Mouse (Mus musculus): Measurements from ENCODE around the gene Cfap52. TPM values are rescaled to one million over a fixed set of nuclear protein-coding genes. Genes with fewer than 3 reads are reported as not detected.
A peak's percentile ranks its signal among the peaks of the same experiment; 100 is the strongest.

Gene Cfap52
- 0.27 and 0.44 TPM in 2 replicates for polyA plus RNA-seq (2012; rRNA removed)

- DNase-seq (ENCODE audit: low spot score), result peak; percentile 64
Observed at GRCm38 (mm10) chr11:67965242-67965883, at the start of gene Cfap52. Cfap52 (minus strand) TSS chr11:67965651.

DNA sequence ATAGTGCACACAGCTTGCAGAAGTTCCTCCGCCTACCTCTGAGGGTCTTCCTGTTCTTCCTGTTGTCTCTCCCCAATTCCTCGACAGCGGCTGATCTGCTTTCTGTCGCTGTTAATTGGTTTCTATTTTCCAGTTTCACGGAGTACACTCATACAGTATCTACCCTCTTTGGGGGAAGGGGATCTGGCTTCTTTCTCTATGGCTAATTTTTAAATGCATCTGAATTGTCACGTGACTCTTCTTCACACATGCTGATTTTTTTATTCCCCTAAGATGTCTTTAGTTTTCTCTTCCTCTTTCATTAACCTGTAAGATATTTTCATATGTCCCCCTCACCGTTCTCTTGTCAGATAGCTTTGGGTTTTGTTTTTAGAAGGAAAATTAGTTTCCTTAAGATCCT lies 46.8 kb upstream of the Cfap52 start:
- DNase-seq (ENCODE audit: low spot score), result no peak

GRCm38 (mm10) chr11:68009377-68009776 lies 43.9 kb upstream of the Cfap52 start:
- no peak for DNase-seq (ENCODE audit: low spot score)

DNA sequence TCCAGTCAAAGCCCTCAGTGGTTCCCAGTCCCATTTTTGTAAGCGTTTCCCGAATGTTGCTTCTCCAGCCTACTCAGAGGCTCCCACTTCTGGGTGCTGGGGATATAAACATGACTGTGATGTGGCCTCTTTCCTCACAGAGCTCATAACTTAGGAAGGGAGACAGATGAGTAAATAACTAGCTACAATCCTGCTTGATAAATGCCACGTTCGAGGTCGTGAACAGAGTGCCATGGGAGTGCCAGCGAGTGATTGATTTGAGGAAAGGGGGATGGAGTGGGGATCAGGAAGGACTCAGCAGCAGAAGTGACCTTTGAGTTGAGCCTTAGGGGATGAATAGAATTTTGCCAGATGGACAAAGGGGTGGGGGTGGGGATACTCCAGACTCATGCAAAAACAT lies 42.2 kb upstream of the Cfap52 start:
- DNase-seq (ENCODE audit: low spot score), result no peak

DNA sequence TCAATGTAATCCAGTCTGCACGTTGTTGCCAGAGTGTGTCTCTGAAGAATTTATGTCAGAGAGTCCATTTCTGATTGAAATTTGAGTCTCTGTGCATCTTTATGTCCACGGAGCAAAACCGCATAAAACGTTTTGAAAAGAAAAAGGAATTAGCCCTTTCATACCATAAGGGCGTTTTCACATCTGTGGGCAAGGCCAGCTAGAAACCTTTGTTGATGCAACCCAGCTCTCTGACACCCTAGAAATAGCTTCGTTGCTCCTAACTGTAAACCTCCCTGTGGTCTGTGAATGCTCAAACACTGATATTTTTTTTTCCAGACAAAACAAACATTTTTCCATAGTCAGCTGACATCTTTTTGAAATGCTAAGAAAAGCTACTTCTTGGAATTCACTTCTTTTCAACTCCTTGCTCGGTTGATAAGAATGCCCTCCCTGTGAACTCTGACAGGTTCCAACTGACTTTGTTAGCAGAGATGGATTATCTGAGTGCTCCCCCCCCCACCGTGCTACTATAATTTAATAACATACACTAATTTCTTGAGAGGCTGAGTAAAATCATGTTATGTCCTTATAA lies 40.9 kb upstream of the Cfap52 start:
- no peak for DNase-seq (ENCODE audit: low spot score)

DNA sequence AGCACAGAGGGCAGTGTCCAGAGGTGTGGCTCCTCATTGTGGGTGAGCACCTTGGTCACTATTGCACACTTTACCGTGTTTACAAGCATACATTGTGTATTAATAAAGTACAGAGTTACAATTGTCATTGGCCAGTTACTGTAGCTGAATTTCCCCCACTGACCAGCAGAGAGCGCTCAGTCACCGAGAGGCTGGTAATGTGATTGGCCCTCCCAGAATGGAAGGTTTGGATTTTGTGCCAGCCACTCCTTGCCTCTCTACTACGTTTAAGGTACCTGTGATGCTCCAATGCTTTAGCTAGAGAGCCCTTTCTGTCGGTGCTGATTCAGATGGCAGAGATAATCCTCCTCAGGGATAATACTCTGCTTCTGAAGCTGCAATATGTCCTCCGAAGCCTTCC lies 38.7 kb upstream of the Cfap52 start:
- peak; percentile 42 for DNase-seq (ENCODE audit: low spot score)

DNA sequence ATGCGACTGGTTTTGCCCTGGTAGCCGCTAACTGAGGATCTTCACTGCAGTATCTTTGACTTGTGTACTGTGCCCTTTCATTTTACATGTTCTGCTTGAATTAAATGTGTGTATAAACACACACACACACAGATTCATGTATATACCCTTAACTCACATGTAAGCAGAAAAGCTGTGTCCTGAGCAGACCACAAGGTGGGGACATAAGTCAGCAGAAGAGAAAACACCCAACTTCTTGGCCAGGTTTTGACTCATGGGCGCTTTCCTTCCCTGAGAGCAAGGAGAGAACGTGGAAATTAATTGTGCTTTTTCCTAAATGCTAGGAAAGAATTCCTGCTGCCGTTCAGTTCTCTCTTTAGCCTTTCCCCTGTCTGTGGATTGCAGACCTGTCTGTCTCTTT lies 34.2 kb upstream of the Cfap52 start:
- no peak for DNase-seq (ENCODE audit: low spot score)

- no peak for DNase-seq (ENCODE audit: low spot score)
Observed at GRCm38 (mm10) chr11:67998905-67999304, 33.5 kb upstream of the Cfap52 start.

- no peak for DNase-seq (ENCODE audit: low spot score)
Observed at GRCm38 (mm10) chr11:67995965-67996364, 30.5 kb upstream of the Cfap52 start.

DNA sequence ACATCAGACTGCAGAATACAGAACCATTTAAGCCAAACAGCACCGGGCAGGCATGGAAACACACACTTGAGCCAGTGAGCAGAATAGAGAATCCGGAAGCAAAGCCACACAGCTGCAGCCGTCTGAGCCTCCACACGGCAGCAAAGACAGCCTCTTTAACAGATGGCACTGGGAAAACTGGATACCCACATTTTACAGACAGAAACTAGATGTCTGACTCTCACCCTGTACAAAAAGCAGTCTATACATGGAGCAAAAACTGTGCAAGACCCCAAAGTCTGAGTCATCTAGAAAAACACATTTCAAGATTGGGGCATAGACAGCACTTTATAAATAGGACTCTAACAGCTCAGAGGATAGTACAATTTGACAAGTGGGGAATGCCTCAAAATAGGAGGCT lies 25.8 kb upstream of the Cfap52 start:
- no peak for DNase-seq (ENCODE audit: low spot score)

GRCm38 (mm10) chr11:67983564-67983963 lies 18.1 kb upstream of the Cfap52 start:
- no peak for DNase-seq (ENCODE audit: low spot score)

GRCm38 (mm10) chr11:67975252-67975651 lies 9.8 kb upstream of the Cfap52 start:
- DNase-seq (ENCODE audit: low spot score), result no peak

DNA sequence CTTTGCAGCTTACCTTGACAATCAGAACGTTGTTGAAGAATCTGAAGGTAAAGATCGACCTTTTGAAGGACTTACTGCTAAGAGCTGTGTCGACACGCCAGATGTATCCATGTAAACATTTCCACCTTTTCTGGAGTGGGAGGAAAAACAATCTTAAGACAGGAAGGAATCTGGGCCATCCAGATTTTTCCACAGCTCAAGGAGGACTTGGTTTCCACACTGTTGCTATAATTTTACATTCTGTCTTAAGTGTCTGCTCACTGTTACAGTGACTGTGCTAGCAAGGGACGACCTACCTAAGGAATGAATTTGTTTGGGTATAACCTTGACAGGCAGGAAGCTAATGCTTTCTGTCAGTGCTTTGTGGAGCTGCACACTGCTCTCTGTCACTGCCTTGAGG lies 7.8 kb upstream of the Cfap52 start:
- DNase-seq (ENCODE audit: low spot score), result no peak

- no peak for DNase-seq (ENCODE audit: low spot score)
Observed at GRCm38 (mm10) chr11:67972606-67973005, 7.2 kb upstream of the Cfap52 start.

DNA sequence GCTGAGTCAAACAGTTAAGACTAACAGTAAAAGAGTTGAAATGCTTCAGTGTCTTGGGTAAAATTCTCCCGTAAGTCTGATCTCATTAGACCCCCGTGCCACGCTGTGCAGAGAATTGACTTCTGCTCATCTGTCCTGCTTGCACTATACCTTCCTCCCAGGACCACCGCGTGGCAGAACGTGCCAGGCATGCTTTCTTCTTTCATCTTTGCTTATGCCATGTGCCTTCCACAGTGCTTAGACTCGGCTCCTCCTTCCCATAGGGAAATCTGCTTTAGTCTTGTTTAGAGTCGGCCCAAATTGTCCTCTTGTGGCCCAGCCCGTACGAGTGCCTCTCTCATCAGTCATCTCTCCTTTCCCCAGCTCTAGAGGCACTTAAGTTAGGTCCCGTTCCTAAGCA lies 2.4 kb upstream of the Cfap52 start:
- DNase-seq (ENCODE audit: low spot score), result no peak

- peak; percentile 97 for DNase-seq (ENCODE audit: low spot score)
Observed at GRCm38 (mm10) chr11:67965905-67966878, 741 bp upstream of the Cfap52 start, which contains the start of gene Stx8. Stx8 (plus strand) TSS chr11:67966193.

DNA sequence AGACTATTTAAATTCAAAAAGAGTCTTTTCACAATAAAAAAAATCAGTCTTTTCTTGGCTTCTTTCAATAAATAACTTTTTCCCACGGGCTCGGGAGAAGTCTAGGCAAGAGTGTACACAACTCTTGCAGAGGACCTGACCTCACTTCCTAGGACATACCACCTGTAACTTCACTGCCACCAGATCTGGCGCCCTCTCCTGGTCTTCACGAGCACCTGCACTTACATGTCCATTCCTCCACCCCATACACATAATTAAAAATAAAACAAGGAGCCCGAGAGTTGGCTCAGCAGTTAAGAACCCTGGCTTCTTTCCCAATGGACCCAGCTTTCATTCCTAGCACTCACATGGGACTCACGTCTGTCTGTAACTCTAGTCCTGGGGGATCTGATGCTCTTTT lies 1.3 kb downstream of the Cfap52 start:
- no peak for DNase-seq (ENCODE audit: low spot score)

GRCm38 (mm10) chr11:67954413-67954812 lies 11.0 kb downstream of the Cfap52 start:
- no peak for DNase-seq (ENCODE audit: low spot score)

DNA sequence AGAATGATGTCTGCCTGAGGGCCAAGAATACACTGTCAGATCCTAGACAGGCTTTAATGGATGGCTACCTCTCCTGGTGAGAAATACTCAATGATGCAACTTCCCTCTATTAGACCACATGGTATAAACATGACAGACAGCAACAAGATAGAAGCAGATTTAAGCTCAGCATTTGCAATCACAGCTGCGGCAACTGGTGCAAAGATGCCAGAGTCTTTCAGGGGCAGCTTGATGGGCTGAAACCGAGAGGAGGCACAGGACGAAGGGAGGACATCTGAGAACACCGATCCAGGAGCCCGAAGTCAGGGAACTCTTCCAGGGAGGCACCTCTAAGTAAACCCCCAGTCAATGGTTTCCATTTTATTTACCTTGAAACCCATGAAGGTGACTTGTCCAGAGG lies 11.8 kb downstream of the Cfap52 start:
- DNase-seq (ENCODE audit: low spot score), result no peak

DNA sequence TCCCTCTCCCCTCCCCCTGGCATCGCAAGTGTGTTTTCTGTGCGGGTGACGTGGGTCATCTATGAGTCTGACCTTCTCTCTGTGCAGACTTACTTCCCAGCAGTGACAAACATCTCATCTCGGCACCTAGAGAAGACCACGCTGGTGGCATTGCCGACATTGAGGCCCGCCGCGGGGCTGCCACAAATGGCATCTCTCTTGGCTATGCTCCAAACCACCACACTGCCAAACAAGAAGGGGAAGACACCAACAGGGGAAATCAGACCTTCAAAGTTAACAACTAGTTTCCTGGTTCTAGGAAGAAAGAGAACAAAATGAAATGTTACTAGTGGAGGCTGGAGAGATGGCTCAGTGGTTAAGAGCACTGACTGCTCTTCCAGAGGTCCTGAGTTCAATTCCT lies 16.0 kb downstream of the Cfap52 start:
- DNase-seq (ENCODE audit: low spot score), result no peak

DNA sequence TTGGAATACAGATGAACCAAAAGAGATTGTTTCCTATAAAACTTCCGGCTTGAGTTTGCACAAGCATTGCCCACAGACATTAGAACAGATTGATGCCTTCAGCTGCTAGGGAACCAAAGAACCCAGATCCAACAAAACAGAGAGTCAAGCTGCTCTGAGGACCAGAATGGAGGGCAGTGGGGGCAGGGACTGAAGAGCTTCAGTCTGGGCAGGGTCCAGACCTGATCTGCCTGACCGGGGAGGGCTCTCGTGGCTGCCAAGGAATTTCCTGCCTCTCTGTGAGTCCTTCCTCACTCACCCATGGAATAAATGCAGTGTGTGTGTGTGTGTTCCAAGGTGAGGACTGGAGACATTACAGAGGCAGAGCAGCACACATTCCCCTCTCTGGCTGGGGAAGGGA lies 17.2 kb downstream of the Cfap52 start:
- no peak for DNase-seq (ENCODE audit: low spot score)

GRCm38 (mm10) chr11:67932156-67932555 lies 33.3 kb downstream of the Cfap52 start:
- DNase-seq (ENCODE audit: low spot score), result no peak
